Mouse (Mus musculus) liver, adult (tissue): ENCODE data around the gene Fam114a2.

Experiments used
- GATA4 ChIP-seq: IDR thresholded peaks from 2 replicates; pipeline ENCODE4 v1.6.1; 2014; ENCODE audit warnings: mild to moderate bottlenecking, low read length; ENCODE audit not compliant: insufficient replicate concordance

Fam114a2 gene

GRCm38 (mm10) chr11:57518091-57518750 lies at the start of gene Fam114a2, which contains the start of gene Mfap3:
Gene Fam114a2, minus strand, starts transcription at chr11:57518617.
Gene Mfap3, plus strand, starts transcription at chr11:57518664.
- no peak for TF ChIP-seq GATA4

GRCm38 (mm10) chr11:57566091-57567035 lies 47.9 kb upstream of the Fam114a2 start:
- no peak for TF ChIP-seq GATA4

DNA sequence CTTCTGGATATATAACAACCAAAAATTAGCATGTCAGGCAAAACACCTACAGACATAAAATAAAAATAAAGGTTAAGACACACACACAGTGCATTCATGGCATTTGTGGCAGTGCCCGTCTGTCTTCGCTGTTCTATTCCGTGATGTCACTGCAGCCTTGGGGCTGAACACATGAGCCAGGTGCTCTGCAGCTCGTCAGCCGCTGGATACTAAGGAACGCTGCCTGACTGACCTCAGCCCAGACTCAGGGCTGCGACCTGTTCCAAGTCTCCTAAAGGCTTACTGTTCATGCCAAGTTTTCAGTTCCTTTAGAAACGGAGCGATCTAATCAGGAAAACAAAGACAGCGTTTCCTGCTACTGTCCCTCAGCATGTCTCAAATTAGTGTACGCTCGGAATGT lies 46.1 kb upstream of the Fam114a2 start:
- TF ChIP-seq GATA4: no peak

GRCm38 (mm10) chr11:57553015-57553780 lies 34.8 kb upstream of the Fam114a2 start:
- TF ChIP-seq GATA4: no peak

DNA sequence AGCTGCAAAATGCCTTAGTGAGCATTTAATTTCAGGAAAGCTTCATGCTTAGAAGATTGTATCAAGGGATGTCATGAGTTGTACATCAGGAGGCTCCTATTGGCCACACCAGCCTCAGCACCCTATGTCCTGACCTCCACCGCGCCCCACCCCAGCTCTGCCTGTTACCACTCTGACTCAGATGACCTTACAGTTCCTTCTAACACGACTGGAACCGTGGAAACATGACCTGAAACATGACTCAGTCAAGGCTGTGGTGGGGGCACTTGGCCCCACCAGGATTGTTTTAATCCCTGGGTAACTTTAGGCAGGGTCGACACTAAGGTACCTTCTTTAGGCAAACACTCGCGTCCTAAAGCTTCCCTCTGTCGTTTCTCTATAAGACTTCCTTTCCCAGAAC lies 32.6 kb upstream of the Fam114a2 start:
- no peak for TF ChIP-seq GATA4

GRCm38 (mm10) chr11:57550230-57550629 lies 31.8 kb upstream of the Fam114a2 start:
- TF ChIP-seq GATA4: no peak

DNA sequence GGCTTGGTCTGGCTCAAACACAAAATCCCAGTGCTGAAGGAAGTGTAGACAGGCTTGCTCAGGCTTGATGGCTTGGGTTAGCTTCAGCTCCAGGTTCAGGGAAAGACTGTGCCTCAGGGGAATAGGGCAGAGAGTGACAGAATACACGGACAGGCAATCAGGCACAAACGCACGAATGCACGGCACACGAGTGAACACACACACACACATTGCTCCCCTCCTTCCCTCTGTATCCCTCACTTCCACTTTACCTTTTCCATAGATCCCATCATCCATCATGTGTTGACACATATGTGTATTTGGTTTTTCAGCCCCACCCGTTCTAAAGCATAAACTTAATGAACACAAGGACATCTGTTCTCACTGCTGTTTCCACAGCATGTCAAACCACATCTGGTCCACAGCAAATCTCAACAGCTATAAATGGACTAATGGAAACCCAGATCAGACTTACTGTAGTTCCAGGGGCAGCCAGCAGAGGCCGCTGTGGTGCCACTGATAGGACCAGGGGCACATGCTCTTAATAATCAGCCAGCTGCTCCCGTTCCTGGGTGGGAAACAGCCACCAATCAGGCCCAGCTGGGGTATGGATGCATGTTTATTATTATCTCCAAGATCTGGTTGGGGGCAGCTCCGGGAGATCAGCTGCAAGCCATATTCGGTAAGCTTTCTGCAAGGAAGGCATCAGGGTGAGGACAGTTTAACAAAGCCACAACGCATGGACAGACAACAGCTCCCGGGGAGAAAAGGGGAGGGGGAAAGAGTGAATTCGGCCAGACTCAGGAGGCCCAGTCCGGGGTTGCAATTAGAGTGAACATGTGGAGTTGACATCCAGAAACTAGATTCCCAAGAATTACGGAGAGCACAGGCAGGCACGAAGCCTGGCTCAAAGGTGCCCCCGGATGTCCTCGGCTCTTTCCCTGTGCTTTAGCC lies 30.5 kb upstream of the Fam114a2 start:
- TF ChIP-seq GATA4: no peak

DNA sequence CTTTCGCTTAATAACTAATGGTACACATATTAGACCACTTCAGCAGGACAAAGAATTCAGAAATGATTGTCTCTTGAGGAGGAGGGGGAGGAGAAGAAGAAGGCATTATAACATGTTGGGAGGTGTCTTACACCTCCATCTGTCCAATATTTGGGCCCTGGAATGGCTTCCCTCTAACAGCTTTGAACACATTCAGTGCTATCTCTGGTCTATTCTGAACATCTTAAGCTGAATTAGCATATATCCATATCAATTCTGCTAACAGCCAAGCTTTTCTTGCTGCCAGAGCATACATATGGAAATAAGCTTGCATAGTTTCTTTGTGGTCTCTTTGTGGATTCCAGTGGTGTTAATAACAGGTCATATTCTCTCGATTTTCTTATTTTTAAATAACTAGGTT lies 22.3 kb upstream of the Fam114a2 start:
- no peak for TF ChIP-seq GATA4

DNA sequence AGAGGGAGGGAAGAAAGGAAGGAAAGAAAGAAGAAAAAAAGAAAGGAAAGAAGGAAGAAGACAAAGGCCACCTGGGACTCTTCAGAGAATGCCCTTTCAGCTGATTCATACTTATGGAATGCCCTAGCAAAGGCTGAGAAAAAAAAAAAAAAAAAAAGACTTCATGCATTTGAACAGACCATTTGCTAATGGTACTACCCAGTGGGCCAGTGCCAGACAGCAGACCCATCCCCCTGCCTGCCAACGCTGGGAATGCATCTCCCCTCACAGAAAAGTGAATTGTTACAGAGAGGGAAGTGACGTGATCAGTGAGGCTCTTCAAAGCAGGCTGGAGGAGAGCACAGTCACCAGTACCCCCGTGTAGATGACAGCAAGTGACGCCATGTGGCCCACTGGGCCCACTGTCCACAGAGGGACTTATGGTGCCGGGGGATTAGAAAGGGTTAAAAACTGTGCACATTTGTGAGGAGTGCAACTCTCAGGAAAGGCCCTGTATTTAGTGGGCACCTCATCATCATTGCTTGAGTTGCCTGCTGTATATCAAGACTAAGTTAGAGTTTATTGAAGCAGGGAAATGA lies 21.5 kb upstream of the Fam114a2 start:
- TF ChIP-seq GATA4: no peak

DNA sequence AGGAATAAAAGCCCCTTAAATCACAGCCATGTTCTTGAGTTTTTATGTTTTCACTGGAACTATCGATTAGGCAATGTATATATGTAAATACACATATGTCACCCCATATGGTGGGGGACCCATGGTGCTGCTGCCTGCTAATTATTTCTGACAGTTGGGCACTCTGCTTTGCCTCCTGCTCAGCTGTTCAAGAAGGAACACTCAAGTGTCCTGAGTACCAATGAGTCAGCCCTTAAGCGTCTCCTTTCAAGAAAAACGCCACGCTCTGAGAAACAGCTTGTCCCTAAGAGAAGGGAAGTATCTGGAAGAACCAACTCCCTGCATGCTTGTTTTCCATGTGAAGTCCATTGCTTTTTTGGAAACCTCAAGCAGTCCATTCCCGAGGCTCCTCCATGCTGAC lies 17.5 kb upstream of the Fam114a2 start:
- no peak for TF ChIP-seq GATA4

GRCm38 (mm10) chr11:57532306-57532705 lies 13.9 kb upstream of the Fam114a2 start:
- no peak for TF ChIP-seq GATA4

GRCm38 (mm10) chr11:57531300-57531950 lies 13.0 kb upstream of the Fam114a2 start:
- no peak; the same call in 1 of the 2 replicates for TF ChIP-seq GATA4

- no peak for TF ChIP-seq GATA4
These were observed 10.7 kb upstream of the Fam114a2 start for GRCm38 (mm10) chr11:57529111-57529510.
